Mouse (Mus musculus): Measurements from ENCODE around the gene Slc6a12.
A peak's percentile ranks its signal among the peaks of the same experiment; 100 is the strongest.
"Not testable (repeated sequence)": the region's sequence is repeated elsewhere in the genome, so short reads cannot be mapped to it uniquely, and the experiment has no call there.

- not testable (repeated sequence) for TF ChIP-seq POLR2A (IDR thresholded peaks at IDR 0.05; ENCODE audit: low read depth, low read length)
- TF ChIP-seq CTCF (conservative IDR thresholded peaks at IDR 0.05; ENCODE audit: insufficient read depth, insufficient read length, low read depth, low read length) = peak; percentile 59
Observed at GRCm38 (mm10) chr6:121366537-121366936, 23.7 kb downstream of the Slc6a12 start.
